Mouse (Mus musculus) liver, adult 2 months (tissue): ENCODE data around the gene Tmem63c. TPM values are rescaled to one million over a fixed set of nuclear protein-coding genes. Genes with fewer than 3 reads are reported as not detected.

ENCODE experiments used
- DNase-seq: peaks from one replicate; pipeline ENCODE4 v3.0.0-alpha.2; 2011; ENCODE audit warnings: low read depth, low spot score; ENCODE audit errors: extremely low read depth
- H3K27ac ChIP-seq: fragments of 200-500 bp; replicated peaks from 2 replicates; pipeline ENCODE4 v1.5.1; 2012; ENCODE audit warnings: low read depth, mild to moderate bottlenecking, control low read depth, inconsistent platforms, low read length; ENCODE audit not compliant: insufficient read depth
- H3K27me3 ChIP-seq: fragments of 200-500 bp; 2 replicates; pipeline ENCODE4 v1.6.1; 2012; ENCODE audit warnings: mild to moderate bottlenecking, moderate library complexity, low read length, inconsistent platforms; ENCODE audit not compliant: control insufficient read depth, insufficient read depth
- H3K36me3 ChIP-seq: fragments of 200-500 bp; 2 replicates; pipeline ENCODE4 v1.6.1; 2012; ENCODE audit warnings: low read length, inconsistent platforms; ENCODE audit not compliant: control insufficient read depth, insufficient read depth
- H3K4me1 ChIP-seq: fragments of 200-500 bp; 2 replicates; pipeline ENCODE4 v1.6.1; 2011; ENCODE audit warnings: low read length; ENCODE audit not compliant: control insufficient read depth, insufficient read depth
- H3K4me3 ChIP-seq: fragments of 200-500 bp; 2 replicates; pipeline ENCODE4 v1.5.1; 2011; ENCODE audit warnings: low read depth, mild to moderate bottlenecking, control low read depth, low read length, moderate library complexity; ENCODE audit not compliant: insufficient read depth
- H3K79me2 ChIP-seq: fragments of 200-500 bp; 2 replicates; pipeline ENCODE4 v1.6.1; 2012; ENCODE audit warnings: inconsistent platforms, mild to moderate bottlenecking, low read length, moderate library complexity; ENCODE audit not compliant: control insufficient read depth, insufficient read depth
- H3K9ac ChIP-seq: fragments of 200-500 bp; 2 replicates; pipeline ENCODE4 v1.6.1; 2012; ENCODE audit warnings: low read depth, mild to moderate bottlenecking, control low read depth, inconsistent platforms, low read length
- CTCF ChIP-seq: fragments of 200-500 bp; IDR thresholded peaks from 2 replicates; pipeline ENCODE4 v1.5.1; 2011; ENCODE audit warnings: low read depth, low read length, control low read depth
- POLR2A ChIP-seq: fragments of 200-500 bp; IDR thresholded peaks from 2 replicates; pipeline ENCODE4 v1.6.1; 2011; ENCODE audit warnings: low read length, control low read depth; ENCODE audit not compliant: insufficient read depth; ENCODE audit errors: extremely low read depth
- WGBS: fragments of 180-500 bp; shearing (Covaris S2); methylation state at CpG from one replicate; pipeline ENCODE4 v1.1.7; 2018; 5-methylcytosine and 5-hydroxymethylcytosine counted together
- polyA plus RNA-seq: library from polyadenylated mRNA; depleted of rRNA; stranded (reverse); fragments of >200 nt; gene quantifications from 2 replicates; pipeline ENCODE4 v1.2.3, GENCODE M21; 2012
- total RNA-seq: library from RNA; depleted of rRNA; stranded (reverse); fragments of >200 nt; gene quantifications from 2 replicates; pipeline ENCODE4 v1.2.3, GENCODE M21; 2014

The Tmem63c gene
- total and polyA plus RNA-seq, 2 experiments, result not detected

- no peak overlapping the region for H3K4me3 ChIP-seq
- H3K27me3 ChIP-seq, result peaks cover 12% of the 10 kb centered on the region
- no peak overlapping the region for H3K9ac ChIP-seq
- no peak overlapping the region for H3K27ac ChIP-seq
- WGBS, result 74% methylated on average over 3 of the region's 3 CpGs
- no peak for TF ChIP-seq POLR2A
- TF ChIP-seq CTCF, result no peak
- no peaks in the 10 kb centered on the region for H3K36me3 ChIP-seq
- no peaks in the 10 kb centered on the region for H3K79me2 ChIP-seq
- DNase-seq, result no peak
- no peaks in the 10 kb centered on the region for H3K4me1 ChIP-seq
These were observed 2.3 kb downstream of the Tmem63c start for GRCm38 (mm10) chr12:87023456-87023855.

- Histone ChIP-seq H3K4me1 (no peaks in the 10 kb centered on the region), H3K9ac (no peak overlapping the region), H3K36me3 (no peaks in the 10 kb centered on the region), H3K4me3 (no peak overlapping the region), H3K27me3 (peaks cover 12% of the 10 kb centered on the region), H3K27ac (no peak overlapping the region), H3K79me2 (no peaks in the 10 kb centered on the region)
- TF ChIP-seq POLR2A (no peak), CTCF (no peak)
- WGBS, result 4% methylated on average over 30 of the region's 30 CpGs
- DNase-seq, result no peak
These were observed 5.2 kb downstream of the Tmem63c start for GRCm38 (mm10) chr12:87026109-87026870.

- no peak for TF ChIP-seq CTCF
- TF ChIP-seq POLR2A, result no peak
- H3K9ac ChIP-seq, result no peak overlapping the region
These were observed 5.7 kb downstream of the Tmem63c start for GRCm38 (mm10) chr12:87026871-87027240.

GRCm38 (mm10) chr12:87027391-87027790 lies 6.3 kb downstream of the Tmem63c start:
- no peaks in the 10 kb centered on the region for H3K36me3 ChIP-seq
- no peak overlapping the region for H3K4me3 ChIP-seq
- H3K4me1 ChIP-seq, result no peaks in the 10 kb centered on the region; the same call in 1 of the 2 replicates
- H3K9ac ChIP-seq, result no peak overlapping the region
- WGBS, result 50% methylated on average over 5 of the region's 5 CpGs
- H3K27me3 ChIP-seq, result peaks cover 12% of the 10 kb centered on the region
- H3K27ac ChIP-seq, result no peak overlapping the region
- TF ChIP-seq CTCF, result no peak
- TF ChIP-seq POLR2A, result no peak
- no peaks in the 10 kb centered on the region for H3K79me2 ChIP-seq
- no peak for DNase-seq

More at GRCm38 (mm10) chr12:87026871-87027240, 5.7 kb downstream of the Tmem63c start:
- Histone ChIP-seq H3K36me3 (no peaks in the 10 kb centered on the region), H3K27me3 (peaks cover 12% of the 10 kb centered on the region), H3K27ac (no peak overlapping the region), H3K4me3 (no peak overlapping the region), H3K4me1 (no peaks in the 10 kb centered on the region), H3K79me2 (no peaks in the 10 kb centered on the region)
- DNase-seq, result no peak
- 17% methylated on average over 8 of the region's 8 CpGs for WGBS

- Histone ChIP-seq H3K9ac (no peak overlapping the region), H3K27me3 (peaks cover 12% of the 10 kb centered on the region), H3K36me3 (no peaks in the 10 kb centered on the region), H3K79me2 (no peaks in the 10 kb centered on the region), H3K27ac (no peak overlapping the region), H3K4me3 (no peak overlapping the region), H3K4me1 (no peaks in the 10 kb centered on the region; the same call in 1 of the 2 replicates)
- no peak for DNase-seq
- 61% methylated on average over 2 of the region's 2 CpGs for WGBS
- TF ChIP-seq CTCF (no peak), POLR2A (no peak)
These were observed 6.9 kb downstream of the Tmem63c start for GRCm38 (mm10) chr12:87028068-87028467.
